Mouse (Mus musculus) c-Kit-positive CD71-negative TER-119-negative erythroid progenitor cells, embryonic 14.5 days (primary cell): ENCODE data around the gene Bahcc1.

Experiments used
- DNase-seq: peaks from one replicate; pipeline ENCODE4 v3.0.0-alpha.2; 2013; ENCODE audit warnings: low read depth

The Bahcc1 gene

GRCm38 (mm10) chr11:120260769-120261150 is 28.0 kb downstream of the Bahcc1 start:
- no peak for DNase-seq

- DNase-seq: no peak
Measured at GRCm38 (mm10) chr11:120261416-120262355, 28.9 kb downstream of the Bahcc1 start.

GRCm38 (mm10) chr11:120262356-120262901 is 29.7 kb downstream of the Bahcc1 start:
- DNase-seq: peak; percentile 50

GRCm38 (mm10) chr11:120263176-120263575 is 30.4 kb downstream of the Bahcc1 start:
- no peak for DNase-seq

- DNase-seq: no peak
Measured at GRCm38 (mm10) chr11:120264008-120264407, 31.3 kb downstream of the Bahcc1 start.

- DNase-seq: no peak
Measured at GRCm38 (mm10) chr11:120265458-120265857, 32.7 kb downstream of the Bahcc1 start.

GRCm38 (mm10) chr11:120266259-120266758 is 33.6 kb downstream of the Bahcc1 start:
- DNase-seq: no peak

- DNase-seq: no peak
Measured at GRCm38 (mm10) chr11:120267274-120267673, 34.5 kb downstream of the Bahcc1 start.

GRCm38 (mm10) chr11:120267676-120268075 is 34.9 kb downstream of the Bahcc1 start:
- peak; percentile 31 for DNase-seq

GRCm38 (mm10) chr11:120268195-120268967 is 35.6 kb downstream of the Bahcc1 start:
- peak; percentile 26 for DNase-seq

- no peak for DNase-seq
Measured at GRCm38 (mm10) chr11:120269007-120269406, 36.3 kb downstream of the Bahcc1 start.

- DNase-seq: no peak
Measured at GRCm38 (mm10) chr11:120269498-120270104, 36.9 kb downstream of the Bahcc1 start.

- no peak for DNase-seq
Measured at GRCm38 (mm10) chr11:120279335-120279734, 46.6 kb downstream of the Bahcc1 start.

GRCm38 (mm10) chr11:120280281-120280773 is 47.6 kb downstream of the Bahcc1 start:
- peak; percentile 37 for DNase-seq

GRCm38 (mm10) chr11:120280774-120281173 is 48.0 kb downstream of the Bahcc1 start:
- DNase-seq: no peak

GRCm38 (mm10) chr11:120281197-120281596 is 48.5 kb downstream of the Bahcc1 start:
- no peak for DNase-seq

- DNase-seq: no peak
Measured at GRCm38 (mm10) chr11:120283542-120283941, 50.8 kb downstream of the Bahcc1 start.

- no peak for DNase-seq
Measured at GRCm38 (mm10) chr11:120289644-120290043, 56.9 kb downstream of the Bahcc1 start.

GRCm38 (mm10) chr11:120290266-120290665 is 57.5 kb downstream of the Bahcc1 start:
- DNase-seq: no peak

- no peak for DNase-seq
Measured at GRCm38 (mm10) chr11:120293714-120294113, 61.0 kb downstream of the Bahcc1 start.

GRCm38 (mm10) chr11:120296305-120297144 is 63.8 kb downstream of the Bahcc1 start:
- no peak for DNase-seq
